Mouse (Mus musculus) kidney, adult 2 months (tissue): ENCODE measurements around the gene Cd101.

ENCODE experiments used
- CTCF ChIP-seq: fragments of 200-500 bp; conservative IDR thresholded peaks from 2 replicates; pipeline ENCODE4 v1.5.1; 2011; ENCODE audit warnings: low read depth, mild to moderate bottlenecking, control low read depth, low read length, moderate library complexity, mixed read lengths; ENCODE audit not compliant: insufficient read depth, insufficient read length
- POLR2A ChIP-seq: fragments of 200-500 bp; IDR thresholded peaks from one replicate; pipeline ENCODE4 v1.6.1; 2011; ENCODE audit warnings: low read depth, low read length, control low read depth

GRCm38 (mm10) chr3:101051601-101052000, 22.2 kb upstream of the Cd101 start:
- no peak for TF ChIP-seq POLR2A
- no peak for TF ChIP-seq CTCF
